Mouse (Mus musculus): ENCODE measurements around the gene Fgf9. TPM values are rescaled to one million over a fixed set of nuclear protein-coding genes. Genes with fewer than 3 reads are reported as not detected.

Fgf9 gene
- total RNA-seq (2014; fragmentation: Nextera tagmentation) (not detected in 2 replicates), total RNA-seq (2017) (not detected in 2 replicates)

- no peak for ATAC-seq (replicated peaks; ENCODE audit: low FRiP score, low TSS enrichment, poor library complexity, severe bottlenecking)
Measured at GRCm38 (mm10) chr14:58070481-58071119, at the start of gene Fgf9. Gene Fgf9 (plus strand): TSS chr14:58070547.

- 0 out of 2 replicates have a peak, but pooled peaks have one; percentile 26 for ATAC-seq (replicated peaks; ENCODE audit: low FRiP score, low TSS enrichment, poor library complexity, severe bottlenecking)
Measured at GRCm38 (mm10) chr14:58034567-58034966, 35.8 kb upstream of the Fgf9 start.

GRCm38 (mm10) chr14:58036174-58036573 lies 34.2 kb upstream of the Fgf9 start:
- ATAC-seq (replicated peaks; ENCODE audit: low FRiP score, low TSS enrichment, poor library complexity, severe bottlenecking), result no peak

- no peak for ATAC-seq (replicated peaks; ENCODE audit: low FRiP score, low TSS enrichment, poor library complexity, severe bottlenecking)
Measured at GRCm38 (mm10) chr14:58046639-58047284, 23.6 kb upstream of the Fgf9 start.

- no peak for ATAC-seq (replicated peaks; ENCODE audit: low FRiP score, low TSS enrichment, poor library complexity, severe bottlenecking)
Measured at GRCm38 (mm10) chr14:58050691-58051090, 19.7 kb upstream of the Fgf9 start.

GRCm38 (mm10) chr14:58067586-58067985 lies 2.8 kb upstream of the Fgf9 start:
- ATAC-seq (replicated peaks; ENCODE audit: low FRiP score, low TSS enrichment, poor library complexity, severe bottlenecking), result no peak

GRCm38 (mm10) chr14:58068641-58069040 lies 1.7 kb upstream of the Fgf9 start:
- no peak for ATAC-seq (replicated peaks; ENCODE audit: low FRiP score, low TSS enrichment, poor library complexity, severe bottlenecking)

GRCm38 (mm10) chr14:58069927-58070326 lies 420 bp upstream of the Fgf9 start:
- no peak for ATAC-seq (replicated peaks; ENCODE audit: low FRiP score, low TSS enrichment, poor library complexity, severe bottlenecking)

GRCm38 (mm10) chr14:58071120-58071641 lies 834 bp downstream of the Fgf9 start:
- no peak for ATAC-seq (replicated peaks; ENCODE audit: low FRiP score, low TSS enrichment, poor library complexity, severe bottlenecking)

- ATAC-seq (replicated peaks; ENCODE audit: low FRiP score, low TSS enrichment, poor library complexity, severe bottlenecking), result peak; percentile 74; the same call in 1 of the 2 replicates
Measured at GRCm38 (mm10) chr14:58071830-58072770, 1.8 kb downstream of the Fgf9 start.

GRCm38 (mm10) chr14:58072771-58073501 lies 2.6 kb downstream of the Fgf9 start:
- ATAC-seq (replicated peaks; ENCODE audit: low FRiP score, low TSS enrichment, poor library complexity, severe bottlenecking), result no peak

GRCm38 (mm10) chr14:58073936-58074335 lies 3.6 kb downstream of the Fgf9 start:
- ATAC-seq (replicated peaks; ENCODE audit: low FRiP score, low TSS enrichment, poor library complexity, severe bottlenecking), result no peak

GRCm38 (mm10) chr14:58074621-58075432 lies 4.5 kb downstream of the Fgf9 start:
- ATAC-seq (replicated peaks; ENCODE audit: low FRiP score, low TSS enrichment, poor library complexity, severe bottlenecking), result no peak

GRCm38 (mm10) chr14:58075433-58076029 lies 5.2 kb downstream of the Fgf9 start:
- no peak for ATAC-seq (replicated peaks; ENCODE audit: low FRiP score, low TSS enrichment, poor library complexity, severe bottlenecking)

GRCm38 (mm10) chr14:58076030-58076521 lies 5.7 kb downstream of the Fgf9 start:
- ATAC-seq (replicated peaks; ENCODE audit: low FRiP score, low TSS enrichment, poor library complexity, severe bottlenecking), result no peak

- ATAC-seq (replicated peaks; ENCODE audit: low FRiP score, low TSS enrichment, poor library complexity, severe bottlenecking), result no peak
Measured at GRCm38 (mm10) chr14:58076726-58077255, 6.4 kb downstream of the Fgf9 start.

GRCm38 (mm10) chr14:58079471-58079870 lies 9.1 kb downstream of the Fgf9 start:
- ATAC-seq (replicated peaks; ENCODE audit: low FRiP score, low TSS enrichment, poor library complexity, severe bottlenecking), result no peak

- ATAC-seq (replicated peaks; ENCODE audit: low FRiP score, low TSS enrichment, poor library complexity, severe bottlenecking), result no peak
Measured at GRCm38 (mm10) chr14:58081955-58082354, 11.6 kb downstream of the Fgf9 start.

All from megakaryocyte-erythroid progenitor cell, adult 5-6 weeks (primary cell).